Comparison of ENCODE assay signal across 8 mouse cellular contexts in genomic region chr7:17060782-17061605, GRCm38 (mm10). TPM values are rescaled to one million over a fixed set of nuclear protein-coding genes. Genes with fewer than 3 reads are reported as not detected.
DNase-seq lines count a peak whose midpoint lies in the region; ATAC-seq and TF ChIP-seq lines count a peak whose summit lies in the region.

No protein-coding gene starts in this region.

- intact Hi-C loops in gastrocnemius, postnatal 14 days (cut with DNase I; ENCODE audit: low total_unique reads), result no loop called here
- intact Hi-C loops in left cerebral cortex, postnatal 25 days (cut with DNase I), result loop anchor here (1.0 kb wide), 1 partner anchor 34 kb away; the partner anchor contains the start of gene Ppp5c

- no peak for TF ChIP-seq EP300 in liver, postnatal 0 days (IDR thresholded peaks at IDR 0.05; ENCODE audit: low read depth)

- no peak for TF ChIP-seq POLR2A in small intestine, adult 2 months (IDR thresholded peaks at IDR 0.05; ENCODE audit: low read depth, low read length)

- no peak overlapping the region for H3K4me3 ChIP-seq in hindbrain, embryonic 10.5 days
- no peak overlapping the region for H3K4me3 ChIP-seq in hindbrain, embryonic 11.5 days (ENCODE audit: low read depth, low read length)
- peak overlapping the region; percentile 64 for H3K4me3 ChIP-seq in intestine, embryonic 15.5 days (replicated peaks)
- H3K4me3 ChIP-seq in liver, postnatal 0 days (ENCODE audit: low read depth, low read length), result peak overlapping the region; percentile 47
- peak overlapping the region; percentile 29; the same call in 1 of the 2 replicates for H3K4me3 ChIP-seq in small intestine, adult 2 months (ENCODE audit: low read depth, low read length)

- H3K9me3 ChIP-seq in hindbrain, embryonic 10.5 days, result 0 out of 2 replicates have a peak, but pooled peaks cover 3% of the 10 kb centered on the region
- no peaks in the 10 kb centered on the region for H3K9me3 ChIP-seq in hindbrain, embryonic 11.5 days (ENCODE audit: control insufficient read depth, low read length)
- H3K9me3 ChIP-seq in intestine, embryonic 15.5 days, result no peaks in the 10 kb centered on the region
- no peaks in the 10 kb centered on the region for H3K9me3 ChIP-seq in liver, postnatal 0 days (ENCODE audit: low read length)

- peaks cover 46% of the 10 kb centered on the region for H3K4me1 ChIP-seq in hindbrain, embryonic 10.5 days (replicated peaks)
- H3K4me1 ChIP-seq in hindbrain, embryonic 11.5 days (replicated peaks; ENCODE audit: control insufficient read depth, insufficient read depth, low read length), result peaks cover 12% of the 10 kb centered on the region; the same call in 1 of the 2 replicates
- H3K4me1 ChIP-seq in intestine, embryonic 15.5 days (replicated peaks), result peaks cover 26% of the 10 kb centered on the region
- H3K4me1 ChIP-seq in liver, postnatal 0 days (ENCODE audit: insufficient read depth), result peaks cover 74% of the 10 kb centered on the region
- peaks cover 37% of the 10 kb centered on the region for H3K4me1 ChIP-seq in small intestine, adult 2 months (ENCODE audit: control insufficient read depth, insufficient read depth, insufficient read length, low read length)

- H3K27ac ChIP-seq in hindbrain, embryonic 10.5 days, result no peak overlapping the region
- H3K27ac ChIP-seq in hindbrain, embryonic 11.5 days (ENCODE audit: low read depth, low read length), result no peak overlapping the region
- H3K27ac ChIP-seq in intestine, embryonic 15.5 days, result peak overlapping the region; percentile 99
- H3K27ac ChIP-seq in liver, postnatal 0 days (ENCODE audit: low read depth), result peak overlapping the region; percentile 100
- H3K27ac ChIP-seq in small intestine, adult 2 months (ENCODE audit: insufficient read depth, low read depth, low read length), result peak overlapping the region; percentile 64

- H3K36me3 ChIP-seq in hindbrain, embryonic 10.5 days, result no peaks in the 10 kb centered on the region
- no peaks in the 10 kb centered on the region for H3K36me3 ChIP-seq in hindbrain, embryonic 11.5 days (ENCODE audit: control insufficient read depth, insufficient read depth, low read length)
- H3K36me3 ChIP-seq in intestine, embryonic 15.5 days, result no peaks in the 10 kb centered on the region
- no peaks in the 10 kb centered on the region for H3K36me3 ChIP-seq in liver, postnatal 0 days (replicated peaks; ENCODE audit: insufficient read depth, low read length)
- no peaks in the 10 kb centered on the region for H3K36me3 ChIP-seq in small intestine, adult 2 months (ENCODE audit: control insufficient read depth, insufficient read depth, low read length)

- peak; percentile 80 for TF ChIP-seq CTCF in liver, postnatal 0 days (IDR thresholded peaks at IDR 0.05; ENCODE audit: low read depth)
- peak; percentile 38; the same call in 1 of the 2 replicates for TF ChIP-seq CTCF in small intestine, adult 2 months (IDR thresholded peaks at IDR 0.05; ENCODE audit: extremely low read depth, insufficient read length, insufficient replicate concordance, low read depth, low read length)

- peaks cover 48% of the 10 kb centered on the region for H3K27me3 ChIP-seq in hindbrain, embryonic 10.5 days (ENCODE audit: insufficient read depth, poor library complexity, severe bottlenecking)
- peaks cover 9% of the 10 kb centered on the region for H3K27me3 ChIP-seq in hindbrain, embryonic 11.5 days (ENCODE audit: control insufficient read depth, insufficient read depth, low read length)
- H3K27me3 ChIP-seq in intestine, embryonic 15.5 days (replicated peaks), result no peaks in the 10 kb centered on the region
- H3K27me3 ChIP-seq in liver, postnatal 0 days (ENCODE audit: insufficient read depth, low read length), result no peaks in the 10 kb centered on the region
- H3K27me3 ChIP-seq in small intestine, adult 2 months (ENCODE audit: control insufficient read depth, insufficient read depth, low read length), result no peaks in the 10 kb centered on the region

- DNase-seq in hindbrain, embryonic 10.5 days (ENCODE audit: low spot score), result peak; percentile 1
- no peak for DNase-seq in hindbrain, embryonic 11.5 days (ENCODE audit: low spot score)
- peak; percentile 66 for DNase-seq in adrenal gland, postnatal 14 days
- peak; percentile 41 for DNase-seq in gastrocnemius, postnatal 14 days
- peak; percentile 78 for DNase-seq in liver, postnatal 0 days
- DNase-seq in left cerebral cortex, postnatal 25 days (ENCODE audit: low spot score in 2 of 2), result no peak

- 84% methylated on average over 22 of the region's 22 CpGs for WGBS in hindbrain, embryonic 10.5 days
- WGBS in hindbrain, embryonic 11.5 days, result 81% methylated on average over 22 of the region's 22 CpGs
- WGBS in intestine, embryonic 15.5 days, result 45% methylated on average over 21 of the region's 22 CpGs
- WGBS in liver, postnatal 0 days (ENCODE audit: insufficient replicate concordance), result 33% methylated on average over 21 of the region's 22 CpGs
- WGBS in small intestine, adult 2 months, result 28% methylated on average over 21 of the region's 22 CpGs

- ATAC-seq in hindbrain, embryonic 11.5 days (ENCODE audit: low FRiP score), result no peak
- ATAC-seq in intestine, embryonic 15.5 days, result no peak
- ATAC-seq in liver, postnatal 0 days, result peak; percentile 9

- H3K4me2 ChIP-seq in hindbrain, embryonic 11.5 days (replicated peaks; ENCODE audit: low read depth, low read length), result no peak overlapping the region
- H3K4me2 ChIP-seq in intestine, embryonic 15.5 days (replicated peaks), result peak overlapping the region; percentile 75
- peak overlapping the region; percentile 94 for H3K4me2 ChIP-seq in liver, postnatal 0 days (ENCODE audit: low read depth, low read length)

- H3K9ac ChIP-seq in hindbrain, embryonic 11.5 days (ENCODE audit: low read depth, low read length), result no peak overlapping the region
- peak overlapping the region; percentile 76 for H3K9ac ChIP-seq in intestine, embryonic 15.5 days
- H3K9ac ChIP-seq in liver, postnatal 0 days (replicated peaks), result peak overlapping the region; percentile 77

RNA-seq across cellular contexts. Expression of gene Hif3a, which starts 1.2 kb away (rescaled TPM):
- polyA plus RNA-seq in hindbrain, embryonic 10.5 days (2016; fragmentation: Nextera tagmentation; extraction: Ambion mirVana), result 4.8 and 5.6 TPM in 2 replicates
- 4.8 and 4.9 TPM in 2 replicates for polyA plus RNA-seq in hindbrain, embryonic 11.5 days (2014; fragmentation: Nextera tagmentation; extraction: Ambion mirVana)
- 5.3 and 7.8 TPM in 2 replicates for total RNA-seq in adrenal gland, postnatal 14 days (2021)
- 1 to 10 TPM; 1.6 to 6.0 TPM for total RNA-seq in gastrocnemius, postnatal 14 days (2021)
- polyA plus RNA-seq in intestine, embryonic 15.5 days (2015; fragmentation: Nextera tagmentation; extraction: Ambion mirVana), result 66.7 and 71.4 TPM in 2 replicates
- 2.6 and 3.9 TPM in 2 replicates for polyA plus RNA-seq in liver, postnatal 0 days (2015; fragmentation: Nextera tagmentation; extraction: Ambion mirVana)
- polyA plus RNA-seq in small intestine, adult 2 months (2012; rRNA removed), result 0.52 and 0.68 TPM in 2 replicates
- 1 to 10 TPM; 5.3 to 8.5 TPM for total RNA-seq in left cerebral cortex, postnatal 25 days (2021)

RNA-seq across cellular contexts. Expression of gene Psg16, which starts 12.8 kb away (rescaled TPM):
- 0.07 and 0.20 TPM in 2 replicates for polyA plus RNA-seq in hindbrain, embryonic 10.5 days (2016; fragmentation: Nextera tagmentation; extraction: Ambion mirVana)
- 0.05 and 0.10 TPM in 2 replicates for polyA plus RNA-seq in hindbrain, embryonic 11.5 days (2014; fragmentation: Nextera tagmentation; extraction: Ambion mirVana)
- total RNA-seq in adrenal gland, postnatal 14 days (2021), result 0.23 and 0.33 TPM in 2 replicates
- under 1 TPM; 0.04 to 0.09 TPM for total RNA-seq in gastrocnemius, postnatal 14 days (2021)
- 0.40 and 0.42 TPM in 2 replicates for polyA plus RNA-seq in intestine, embryonic 15.5 days (2015; fragmentation: Nextera tagmentation; extraction: Ambion mirVana)
- 0.54 and 0.69 TPM in 2 replicates for polyA plus RNA-seq in liver, postnatal 0 days (2015; fragmentation: Nextera tagmentation; extraction: Ambion mirVana)
- not detected in 2 replicates for polyA plus RNA-seq in small intestine, adult 2 months (2012; rRNA removed)
- total RNA-seq in left cerebral cortex, postnatal 25 days (2021), result 1 to 10 TPM; 4.1 to 5.5 TPM

RNA-seq across cellular contexts. Expression of gene Ppp5c, which starts 33.3 kb away (rescaled TPM):
- 126 and 136 TPM in 2 replicates for polyA plus RNA-seq in hindbrain, embryonic 10.5 days (2016; fragmentation: Nextera tagmentation; extraction: Ambion mirVana)
- 96.9 and 97.3 TPM in 2 replicates for polyA plus RNA-seq in hindbrain, embryonic 11.5 days (2014; fragmentation: Nextera tagmentation; extraction: Ambion mirVana)
- 90.9 and 93.2 TPM in 2 replicates for total RNA-seq in adrenal gland, postnatal 14 days (2021)
- 10 to 100 TPM; 56.3 to 67.8 TPM for total RNA-seq in gastrocnemius, postnatal 14 days (2021)
- polyA plus RNA-seq in intestine, embryonic 15.5 days (2015; fragmentation: Nextera tagmentation; extraction: Ambion mirVana), result 81.5 and 89.5 TPM in 2 replicates
- polyA plus RNA-seq in liver, postnatal 0 days (2015; fragmentation: Nextera tagmentation; extraction: Ambion mirVana), result 26.9 and 32.1 TPM in 2 replicates
- 121 and 278 TPM in 2 replicates for polyA plus RNA-seq in small intestine, adult 2 months (2012; rRNA removed)
- total RNA-seq in left cerebral cortex, postnatal 25 days (2021), result 100 to 1,000 TPM; 167 to 169 TPM

Comparison
In these comparisons a context has a peak if more than half of its experiments do, and no peak if none do; other contexts are left out.
1. DNase-seq: peak in hindbrain, embryonic 10.5 days (single experiment), adrenal gland, postnatal 14 days (single experiment), gastrocnemius, postnatal 14 days (single experiment) and liver, postnatal 0 days (single experiment); none in hindbrain, embryonic 11.5 days (single experiment) and left cerebral cortex, postnatal 25 days (0 of 2).
2. H3K27ac ChIP-seq: peak in intestine, embryonic 15.5 days (single experiment), liver, postnatal 0 days (single experiment) and small intestine, adult 2 months (single experiment); none in hindbrain, embryonic 10.5 days (single experiment) and hindbrain, embryonic 11.5 days (single experiment).
3. H3K4me3 ChIP-seq: peak in intestine, embryonic 15.5 days (single experiment), liver, postnatal 0 days (single experiment) and small intestine, adult 2 months (single experiment); none in hindbrain, embryonic 10.5 days (single experiment) and hindbrain, embryonic 11.5 days (single experiment).
4. RNA of gene Hif3a, which starts 1.2 kb away (polyA plus RNA-seq): 66.7 to 71.4 TPM in intestine, embryonic 15.5 days; 4.8 to 5.6 TPM in hindbrain, embryonic 10.5 days, 4.8 to 4.9 TPM in hindbrain, embryonic 11.5 days, 2.6 to 3.9 TPM in liver, postnatal 0 days and 0.52 to 0.68 TPM in small intestine, adult 2 months; every median in the first group is over 10 times any median in the second.